Mouse (Mus musculus) frontal cortex, postnatal 25 days (tissue): ENCODE measurements around the gene Nid1.
"Not testable (repeated sequence)": the region's sequence is repeated elsewhere in the genome, so short reads cannot be mapped to it uniquely, and the experiment has no call there.

ENCODE experiments used
- DNase-seq, 2 experiments: peaks; one replicate each; pipeline ENCODE4 v3.0.0; 2022; ENCODE audit warnings: low spot score in 2 of 2

Gene Nid1

DNA sequence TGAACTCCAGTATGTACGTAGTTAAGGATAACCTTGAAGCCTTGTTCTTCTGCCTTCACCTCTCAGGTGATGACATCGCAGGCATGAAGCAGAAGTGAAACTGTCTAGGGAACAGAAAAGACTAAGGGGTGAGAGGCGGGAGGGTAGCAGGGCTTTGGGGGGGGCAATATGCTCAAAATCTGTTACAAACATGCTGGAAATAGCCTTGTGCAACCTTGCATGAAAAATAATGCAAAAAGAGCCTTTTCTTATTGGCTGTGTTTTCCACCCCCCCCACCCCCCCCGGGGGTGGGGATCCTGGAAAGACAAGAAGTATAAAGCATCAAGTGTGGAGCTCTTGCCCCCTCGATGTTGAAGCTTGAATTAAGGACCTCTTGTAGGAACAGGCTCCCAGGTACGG is 16.0 kb downstream of the Nid1 start:
- DNase-seq: not testable (repeated sequence)

GRCm38 (mm10) chr13:13454249-13454648 is 16.9 kb downstream of the Nid1 start:
- not testable (repeated sequence) for DNase-seq

DNA sequence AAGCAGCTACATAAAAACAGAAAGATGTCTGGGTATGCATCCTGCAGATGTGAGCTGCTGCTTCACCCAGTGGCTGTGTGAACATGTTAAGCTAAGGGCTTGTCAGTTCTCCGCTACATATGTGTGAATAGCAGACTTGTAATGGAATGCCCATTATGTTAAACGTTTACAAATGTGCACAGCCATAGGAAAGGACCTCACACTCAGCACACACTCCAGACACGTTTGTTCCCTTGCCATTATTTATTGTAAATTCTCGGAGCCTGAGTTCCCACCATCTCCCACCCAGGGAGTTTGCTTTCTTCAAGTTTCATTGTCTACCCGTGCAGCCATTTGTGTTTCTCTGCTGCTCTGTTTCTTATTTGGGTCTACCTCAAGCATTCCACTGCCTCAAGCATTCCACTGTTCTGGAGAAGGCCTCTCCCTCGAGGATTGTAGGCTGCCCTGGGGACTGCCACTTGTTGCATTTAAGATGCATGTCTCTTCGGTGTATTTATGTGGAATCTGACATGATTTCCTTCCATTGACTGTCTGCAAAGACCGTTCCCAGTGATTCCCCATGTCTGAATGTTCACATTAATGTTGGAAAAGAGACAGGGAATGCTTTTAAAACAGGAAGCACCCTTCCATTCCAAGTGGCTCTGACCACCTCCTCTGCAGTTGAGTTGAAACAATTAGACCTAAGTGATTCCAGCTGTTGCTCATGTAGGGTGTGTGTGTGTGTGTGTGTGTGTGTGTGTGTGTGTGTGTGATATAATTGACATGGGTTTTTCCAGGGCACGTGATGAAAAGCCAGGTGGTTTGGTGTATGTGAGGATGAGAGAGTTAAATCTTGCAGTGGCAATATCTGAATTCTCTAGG is 18.5 kb downstream of the Nid1 start:
- DNase-seq: not testable (repeated sequence)

DNA sequence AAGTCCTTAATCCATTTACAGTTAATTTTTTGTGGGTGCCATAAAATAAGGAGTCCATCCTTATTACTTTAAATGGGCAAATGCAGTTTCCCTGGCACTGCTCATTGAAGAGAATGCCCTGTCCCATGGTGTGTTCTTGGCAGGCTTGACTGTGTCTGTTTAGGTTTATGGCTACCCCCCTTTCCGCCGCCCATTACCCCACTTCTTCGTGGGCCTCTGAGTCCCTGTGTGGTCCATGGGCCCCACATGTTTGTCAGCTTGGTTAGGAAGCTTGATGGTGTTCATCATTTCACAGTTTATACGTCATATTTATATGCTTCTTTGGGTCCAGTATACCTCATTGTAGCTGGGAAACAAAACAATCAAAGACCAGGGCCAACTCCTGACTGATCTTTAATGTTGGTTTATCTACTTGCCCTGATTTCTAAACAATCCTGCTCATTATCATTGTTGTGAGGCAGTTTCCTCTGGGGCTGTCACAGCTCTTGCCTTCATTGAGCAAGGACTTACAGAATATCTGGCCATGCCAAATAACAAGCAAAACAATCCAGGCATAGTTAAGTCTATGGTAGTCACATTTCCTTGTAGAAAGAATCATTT is 20.9 kb downstream of the Nid1 start:
- DNase-seq: no peak

GRCm38 (mm10) chr13:13460521-13461138 is 23.3 kb downstream of the Nid1 start:
- no peak for DNase-seq

DNA sequence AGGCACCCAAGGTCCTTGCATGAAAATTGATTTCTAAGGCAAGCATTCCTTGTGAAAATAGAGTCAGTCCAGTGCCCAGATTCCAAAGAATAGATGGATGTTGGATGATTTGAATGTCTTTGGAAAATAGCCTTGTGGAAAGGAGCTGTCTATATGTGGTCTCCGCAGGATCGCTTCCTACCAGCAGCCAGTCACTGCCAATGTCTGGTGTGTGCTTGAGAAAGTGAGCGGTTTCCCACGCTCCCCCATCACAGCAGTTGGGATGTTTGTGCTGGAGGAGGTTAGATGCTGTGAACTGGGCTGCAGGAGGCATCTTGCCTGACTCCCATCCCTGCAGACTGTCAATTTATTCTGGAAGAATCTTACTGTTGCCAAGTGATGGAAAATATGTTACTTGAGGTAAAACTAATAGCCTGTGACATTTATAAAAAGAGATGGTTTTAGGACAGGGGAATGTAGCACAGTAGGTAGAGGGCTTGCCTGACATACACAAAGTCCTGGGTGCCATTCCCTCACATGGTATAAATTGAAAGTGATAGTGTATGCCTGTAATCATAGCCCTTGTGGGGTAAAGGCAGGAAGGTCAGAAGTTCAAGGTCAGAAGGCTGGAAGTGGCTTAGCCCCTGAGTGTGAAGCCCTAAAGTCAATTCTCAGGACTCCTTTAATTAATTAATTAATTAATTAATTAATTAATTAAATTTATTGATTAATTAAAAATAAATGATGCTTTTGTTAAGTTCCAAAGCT is 24.3 kb downstream of the Nid1 start:
- DNase-seq: no peak

DNA sequence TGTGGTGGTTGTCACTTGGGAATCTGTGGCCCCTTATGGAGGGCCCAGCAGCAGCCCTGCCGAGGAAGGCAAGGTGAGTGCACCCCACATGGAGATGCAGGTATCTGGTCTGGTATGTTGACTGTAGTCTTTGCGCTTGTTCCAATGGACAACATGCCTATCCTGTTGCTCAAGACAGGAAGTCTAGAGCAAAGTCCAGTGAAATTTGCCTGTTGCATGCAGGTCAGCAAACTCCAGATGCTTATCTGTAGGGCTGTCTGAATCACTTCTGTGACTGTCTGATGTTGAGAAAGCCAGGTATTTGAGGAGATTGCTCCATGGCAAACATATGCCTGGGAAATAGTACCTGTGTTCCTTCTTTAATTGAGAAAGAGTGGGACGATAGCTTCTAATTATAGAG is 26.6 kb downstream of the Nid1 start:
- DNase-seq: no peak

DNA sequence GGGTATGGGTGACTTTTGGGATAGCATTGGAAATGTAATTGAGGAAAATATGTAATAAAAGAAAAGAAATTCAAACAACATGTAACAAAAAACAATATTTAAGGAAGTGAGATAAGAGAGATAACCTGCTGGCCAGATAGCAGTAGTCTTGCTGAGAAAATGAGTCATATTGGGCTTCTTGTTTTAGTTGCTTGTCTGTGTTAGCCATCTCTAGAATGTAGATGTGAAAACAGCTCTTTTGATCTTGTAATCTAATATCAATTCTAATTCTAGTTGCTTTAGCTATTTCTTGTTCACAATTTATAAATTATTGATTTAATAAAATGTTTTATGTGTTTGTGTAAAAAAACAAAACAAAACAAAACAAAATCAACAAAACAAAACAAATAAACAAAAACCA is 29.9 kb downstream of the Nid1 start:
- not testable (repeated sequence) for DNase-seq

DNA sequence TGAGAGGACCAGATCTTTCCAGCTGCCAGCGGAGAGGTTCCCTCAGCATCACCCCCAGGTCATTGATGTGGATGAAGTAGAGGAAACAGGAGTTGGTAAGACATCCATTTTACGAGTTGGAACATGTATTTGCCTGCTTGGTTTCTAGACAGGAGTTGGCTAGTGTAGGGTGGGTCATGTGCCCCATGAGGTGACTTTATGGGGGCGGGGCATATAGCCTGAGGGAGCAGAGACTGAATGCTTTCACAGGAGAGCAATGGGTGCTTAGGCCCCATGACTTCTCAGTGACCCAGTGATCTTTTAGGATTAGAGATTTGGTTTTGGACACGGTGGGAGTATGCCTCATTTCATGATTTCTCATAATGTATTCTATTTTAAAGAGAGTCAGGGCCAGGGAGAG is 31.2 kb downstream of the Nid1 start:
- DNase-seq: no peak

GRCm38 (mm10) chr13:13471334-13471757 is 34.0 kb downstream of the Nid1 start:
- no peak for DNase-seq

DNA sequence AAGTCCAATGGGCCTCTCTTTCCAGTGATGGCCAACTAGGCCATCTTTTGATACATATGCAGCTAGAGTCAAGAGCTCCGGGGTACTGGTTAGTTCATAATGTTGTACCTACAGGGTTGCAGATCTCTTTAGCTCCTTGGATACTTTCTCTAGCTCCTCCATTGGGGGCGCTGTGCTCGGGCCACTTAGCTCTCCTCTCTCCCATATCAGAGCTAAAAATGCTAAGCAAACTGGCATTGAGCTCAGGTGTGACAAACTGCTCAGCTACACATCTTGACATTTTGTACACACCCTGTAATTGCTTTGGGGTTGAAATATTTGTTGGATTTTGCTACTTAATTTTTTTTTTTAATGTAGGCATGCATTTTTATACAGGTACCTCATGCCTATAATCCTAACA is 37.1 kb downstream of the Nid1 start:
- DNase-seq: not testable (repeated sequence)

GRCm38 (mm10) chr13:13474991-13475390 is 37.6 kb downstream of the Nid1 start:
- no peak for DNase-seq

GRCm38 (mm10) chr13:13476568-13476967 is 39.2 kb downstream of the Nid1 start:
- no peak for DNase-seq

- no peak for DNase-seq
These were observed 39.7 kb downstream of the Nid1 start for GRCm38 (mm10) chr13:13477046-13477445.

DNA sequence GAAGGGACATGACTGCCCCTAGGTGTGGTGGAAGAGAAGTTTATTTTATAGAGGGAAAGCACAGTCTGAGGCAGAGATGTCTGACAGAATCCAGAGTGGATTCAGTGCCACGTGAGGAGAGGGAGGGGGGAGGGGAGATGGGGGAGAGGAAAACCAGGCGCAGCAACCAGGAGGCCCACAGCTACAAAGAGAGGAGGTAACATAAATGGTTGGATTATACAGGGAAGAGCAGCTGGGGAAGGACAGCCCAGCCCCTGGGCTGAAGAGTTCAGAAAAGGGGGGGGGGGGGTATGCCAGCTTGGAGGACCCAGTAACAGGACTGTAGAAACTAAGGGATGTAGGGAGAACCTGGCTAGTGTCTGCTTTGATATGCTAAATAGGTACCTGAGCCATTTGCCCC is 42.6 kb downstream of the Nid1 start:
- DNase-seq: no peak

- no peak for DNase-seq
These were observed 43.7 kb downstream of the Nid1 start for GRCm38 (mm10) chr13:13481033-13481432.

GRCm38 (mm10) chr13:13481875-13482674 is 44.7 kb downstream of the Nid1 start:
- DNase-seq: no peak

GRCm38 (mm10) chr13:13484351-13484751 is 47.0 kb downstream of the Nid1 start:
- DNase-seq: no peak

DNA sequence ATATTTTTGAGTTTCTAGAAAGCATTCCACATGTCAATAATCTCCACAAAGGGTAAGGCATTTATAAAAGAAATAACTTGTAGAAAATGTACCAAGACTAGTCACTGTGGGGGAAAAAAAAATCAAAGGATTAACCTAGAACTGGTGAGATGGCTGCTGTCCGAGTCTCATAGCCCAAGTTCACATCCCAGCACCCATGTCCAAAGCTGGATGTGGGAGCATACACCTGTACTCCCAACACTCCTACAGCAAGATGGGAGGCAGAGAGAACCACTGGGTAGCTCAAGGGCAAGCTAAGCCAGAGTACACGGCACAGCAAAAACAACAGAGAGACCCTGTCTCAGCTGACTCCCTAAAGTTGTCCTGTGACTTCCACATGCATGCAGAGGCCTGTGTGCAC is 47.5 kb downstream of the Nid1 start:
- no peak for DNase-seq

- DNase-seq: no peak
These were observed 48.3 kb downstream of the Nid1 start for GRCm38 (mm10) chr13:13485682-13486081.

GRCm38 (mm10) chr13:13487851-13488250 is 50.5 kb downstream of the Nid1 start:
- no peak for DNase-seq
